Mouse (Mus musculus): ENCODE measurements at regions not wholly inside any gene's neighbourhood (a gene's known extent, or its start where the extent isn't known, plus 50 kb on each side); places are given as distances from the start of the nearest gene placed in this dataset.

- H3K9me3 ChIP-seq (ENCODE audit: control insufficient read depth, low read length), result no peaks in the 10 kb centered on the region
- WGBS (ENCODE audit: insufficient replicate concordance), result 21% methylated on average over 1 of the region's 1 CpGs
- DNase-seq (ENCODE audit: low read depth in 3 of 3, low spot score in 3 of 3) (no peak), ATAC-seq (ENCODE audit: insufficient read depth) (no peak)
- H3K9ac ChIP-seq (replicated peaks), result no peak overlapping the region
- H3K36me3 ChIP-seq (replicated peaks; ENCODE audit: control insufficient read depth, insufficient read depth, low read depth), result no peaks in the 10 kb centered on the region
- no peak overlapping the region for H3K4me3 ChIP-seq (ENCODE audit: insufficient read depth in 1 of 2, low read depth in 2 of 2, low read length in 2 of 2)
- TF ChIP-seq EP300 (IDR thresholded peaks at IDR 0.05; ENCODE audit: low read depth), result no peak
- TF ChIP-seq CTCF (IDR thresholded peaks at IDR 0.05; ENCODE audit: low read depth), result no peak
- H3K27me3 ChIP-seq (ENCODE audit: control insufficient read depth, insufficient read depth, low read length), result no peaks in the 10 kb centered on the region
- no peak overlapping the region for H3K27ac ChIP-seq
- no peaks in the 10 kb centered on the region for H3K4me1 ChIP-seq (replicated peaks; ENCODE audit: control insufficient read depth in 2 of 2, insufficient read depth in 2 of 2, low read length in 1 of 2)
- no peak overlapping the region for H3K4me2 ChIP-seq (ENCODE audit: low read depth)
Observed at GRCm38 (mm10) chr14:110276192-110276591, 478.8 kb downstream of the Slitrk6 start.

- Histone ChIP-seq H3K27me3 (ENCODE audit: control insufficient read depth, insufficient read depth, low read length) (no peaks in the 10 kb centered on the region), H3K9me3 (ENCODE audit: control insufficient read depth, low read length) (no peaks in the 10 kb centered on the region), H3K4me3 (ENCODE audit: insufficient read depth in 1 of 2, low read depth in 2 of 2, low read length in 2 of 2) (no peak overlapping the region), H3K36me3 (replicated peaks; ENCODE audit: control insufficient read depth, insufficient read depth, low read depth) (no peaks in the 10 kb centered on the region), H3K9ac (replicated peaks) (no peak overlapping the region), H3K4me1 (replicated peaks; ENCODE audit: control insufficient read depth in 2 of 2, insufficient read depth in 2 of 2, low read length in 1 of 2) (no peaks in the 10 kb centered on the region), H3K4me2 (ENCODE audit: low read depth) (no peak overlapping the region), H3K27ac (no peak overlapping the region)
- TF ChIP-seq EP300 (IDR thresholded peaks at IDR 0.05; ENCODE audit: low read depth), result no peak
- TF ChIP-seq CTCF (IDR thresholded peaks at IDR 0.05; ENCODE audit: low read depth), result no peak
- ATAC-seq (ENCODE audit: insufficient read depth), result no peak
- 59% methylated on average over 2 of the region's 2 CpGs for WGBS (ENCODE audit: insufficient replicate concordance)
- no peak for DNase-seq (ENCODE audit: low read depth in 3 of 3, low spot score in 3 of 3)
Observed at GRCm38 (mm10) chr14:110271270-110271669, 483.7 kb downstream of the Slitrk6 start.

GRCm38 (mm10) chr14:110244466-110244865 lies 510.5 kb downstream of the Slitrk6 start:
- H3K27me3 ChIP-seq (ENCODE audit: control insufficient read depth, insufficient read depth, low read length), result no peaks in the 10 kb centered on the region
- no peak for TF ChIP-seq EP300 (IDR thresholded peaks at IDR 0.05; ENCODE audit: low read depth)
- no peak for TF ChIP-seq CTCF (IDR thresholded peaks at IDR 0.05; ENCODE audit: low read depth)
- H3K4me1 ChIP-seq (replicated peaks; ENCODE audit: control insufficient read depth in 2 of 2, insufficient read depth in 2 of 2, low read length in 1 of 2), result no peaks in the 10 kb centered on the region
- H3K9ac ChIP-seq (replicated peaks), result no peak overlapping the region
- no peak overlapping the region for H3K4me2 ChIP-seq (ENCODE audit: low read depth)
- 67% methylated on average over 1 of the region's 1 CpGs for WGBS (ENCODE audit: insufficient replicate concordance)
- ATAC-seq (ENCODE audit: insufficient read depth), result no peak
- no peak overlapping the region for H3K27ac ChIP-seq
- H3K36me3 ChIP-seq (replicated peaks; ENCODE audit: control insufficient read depth, insufficient read depth, low read depth), result no peaks in the 10 kb centered on the region
- no peaks in the 10 kb centered on the region for H3K9me3 ChIP-seq (ENCODE audit: control insufficient read depth, low read length)
- H3K4me3 ChIP-seq (ENCODE audit: insufficient read depth in 1 of 2, low read depth in 2 of 2, low read length in 2 of 2), result no peak overlapping the region
- no peak for DNase-seq (ENCODE audit: low read depth in 3 of 3, low spot score in 3 of 3)

GRCm38 (mm10) chr14:110243549-110243948 lies 511.4 kb downstream of the Slitrk6 start:
- no peaks in the 10 kb centered on the region for H3K9me3 ChIP-seq (ENCODE audit: control insufficient read depth, low read length)
- TF ChIP-seq EP300 (IDR thresholded peaks at IDR 0.05; ENCODE audit: low read depth), result no peak
- TF ChIP-seq CTCF (IDR thresholded peaks at IDR 0.05; ENCODE audit: low read depth), result no peak
- no peak overlapping the region for H3K9ac ChIP-seq (replicated peaks)
- H3K4me2 ChIP-seq (ENCODE audit: low read depth), result no peak overlapping the region
- H3K4me1 ChIP-seq (replicated peaks; ENCODE audit: control insufficient read depth in 2 of 2, insufficient read depth in 2 of 2, low read length in 1 of 2), result no peaks in the 10 kb centered on the region
- H3K27me3 ChIP-seq (ENCODE audit: control insufficient read depth, insufficient read depth, low read length), result no peaks in the 10 kb centered on the region
- no peak for DNase-seq (ENCODE audit: low read depth in 3 of 3, low spot score in 3 of 3)
- no peak for ATAC-seq (ENCODE audit: insufficient read depth)
- 60% methylated on average over 2 of the region's 2 CpGs for WGBS (ENCODE audit: insufficient replicate concordance)
- no peak overlapping the region for H3K27ac ChIP-seq
- H3K4me3 ChIP-seq (ENCODE audit: insufficient read depth in 1 of 2, low read depth in 2 of 2, low read length in 2 of 2), result no peak overlapping the region
- no peaks in the 10 kb centered on the region for H3K36me3 ChIP-seq (replicated peaks; ENCODE audit: control insufficient read depth, insufficient read depth, low read depth)

GRCm38 (mm10) chr14:110238800-110239199 lies 516.1 kb downstream of the Slitrk6 start:
- no peak overlapping the region for H3K27ac ChIP-seq
- no peaks in the 10 kb centered on the region for H3K36me3 ChIP-seq (replicated peaks; ENCODE audit: control insufficient read depth, insufficient read depth, low read depth)
- TF ChIP-seq EP300 (IDR thresholded peaks at IDR 0.05; ENCODE audit: low read depth) (no peak), CTCF (IDR thresholded peaks at IDR 0.05; ENCODE audit: low read depth) (no peak)
- H3K4me3 ChIP-seq (ENCODE audit: insufficient read depth in 1 of 2, low read depth in 2 of 2, low read length in 2 of 2), result no peak overlapping the region
- no peak overlapping the region for H3K4me2 ChIP-seq (ENCODE audit: low read depth)
- no peaks in the 10 kb centered on the region for H3K4me1 ChIP-seq (replicated peaks; ENCODE audit: control insufficient read depth in 2 of 2, insufficient read depth in 2 of 2, low read length in 1 of 2)
- no peak for DNase-seq (ENCODE audit: low read depth in 3 of 3, low spot score in 3 of 3)
- WGBS (ENCODE audit: insufficient replicate concordance), result 55% methylated on average over 2 of the region's 2 CpGs
- no peaks in the 10 kb centered on the region for H3K27me3 ChIP-seq (ENCODE audit: control insufficient read depth, insufficient read depth, low read length)
- no peak overlapping the region for H3K9ac ChIP-seq (replicated peaks)
- no peaks in the 10 kb centered on the region for H3K9me3 ChIP-seq (ENCODE audit: control insufficient read depth, low read length)
- ATAC-seq (ENCODE audit: insufficient read depth), result no peak

Measured in liver, embryonic 14.5 days (tissue).